Mouse (Mus musculus) gastrocnemius, adult 2 months (tissue): ENCODE results near the gene Trpv4. TPM values are rescaled to one million over a fixed set of nuclear protein-coding genes. Genes with fewer than 3 reads are reported as not detected.
A peak's percentile ranks its signal among the peaks of the same experiment; 100 is the strongest.

Experiments
- DNase-seq: peaks from one replicate; pipeline ENCODE4 v3.0.0; 2022
- H3K27ac ChIP-seq: fragments of 200-600 bp; 2 replicates; pipeline ENCODE4 v1.8.1; 2022; ENCODE audit warnings: mild to moderate bottlenecking
- H3K4me3 ChIP-seq: fragments of 200-600 bp; 2 replicates; pipeline ENCODE4 v1.8.1; 2022; ENCODE audit warnings: mild to moderate bottlenecking, moderate library complexity
- CTCF ChIP-seq: fragments of 200-600 bp; IDR thresholded peaks from 2 replicates; pipeline ENCODE4 v1.8.1; 2022; ENCODE audit warnings: antibody characterized with exemption, mild to moderate bottlenecking, moderate library complexity
- intact Hi-C: fragments of 180-260 bp; cut with DNase I; formaldehyde crosslinking; loops from one replicate; pipeline ENCODE4 v1.15.1; 2025
- total RNA-seq, 2 experiments: library from RNA; stranded (reverse); gene quantifications; 2 replicates each; pipeline ENCODE4 v1.2.3; 2021

Gene Trpv4
- total RNA-seq, 2 experiments from 2014 or later, result 1.9 to 2.0 TPM

DNA sequence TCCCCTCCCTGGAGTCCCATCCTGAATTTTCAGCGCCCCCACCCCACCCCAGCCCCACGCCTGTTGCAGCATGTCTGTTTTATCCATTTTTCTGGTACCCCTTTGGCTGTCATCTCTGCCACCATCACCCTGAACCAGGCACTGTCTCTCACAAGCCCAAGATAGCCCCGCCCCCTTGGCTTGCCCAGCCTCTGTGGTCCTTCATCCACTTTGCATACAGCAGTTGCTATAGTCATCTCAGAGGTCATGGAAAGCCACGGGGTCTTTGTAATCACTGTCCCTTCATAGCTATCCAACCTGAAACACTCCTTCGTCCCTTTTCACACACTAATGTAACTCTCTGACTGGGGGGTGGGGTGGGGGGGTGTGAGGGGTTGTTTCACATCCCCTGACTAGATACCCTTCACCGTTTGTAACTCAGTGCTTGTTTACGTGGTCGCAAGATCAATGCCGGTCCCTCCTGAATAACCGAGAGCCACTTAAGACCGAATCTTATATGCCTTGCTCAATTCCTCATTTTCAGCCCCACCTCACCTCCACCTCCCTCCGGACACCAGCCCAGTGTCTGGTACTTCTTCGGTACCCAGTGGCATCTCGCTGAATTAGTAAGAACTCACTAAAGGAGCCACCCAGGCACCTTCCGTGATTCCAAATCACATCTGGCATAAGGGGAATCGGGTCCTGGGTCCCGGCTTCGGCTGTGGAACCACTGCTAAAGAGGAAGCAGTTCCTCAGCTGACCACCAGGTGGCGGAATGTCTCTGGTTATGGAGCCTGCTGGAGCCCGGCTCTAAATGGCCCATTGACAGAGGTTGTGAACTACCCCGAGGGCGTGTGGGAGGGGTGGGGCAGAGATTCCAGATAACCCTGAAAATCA is 19.2 kb downstream of the Trpv4 start:
- TF ChIP-seq CTCF, result peak; percentile 100
- DNase-seq, result peak; percentile 90
- Histone ChIP-seq H3K4me3 (peak overlapping the region; percentile 48), H3K27ac (no peak overlapping the region)
- intact Hi-C loops, result loop anchor here (1.0 kb wide), 1 partner anchor 28 kb away; no protein-coding TSS in a partner anchor

DNA sequence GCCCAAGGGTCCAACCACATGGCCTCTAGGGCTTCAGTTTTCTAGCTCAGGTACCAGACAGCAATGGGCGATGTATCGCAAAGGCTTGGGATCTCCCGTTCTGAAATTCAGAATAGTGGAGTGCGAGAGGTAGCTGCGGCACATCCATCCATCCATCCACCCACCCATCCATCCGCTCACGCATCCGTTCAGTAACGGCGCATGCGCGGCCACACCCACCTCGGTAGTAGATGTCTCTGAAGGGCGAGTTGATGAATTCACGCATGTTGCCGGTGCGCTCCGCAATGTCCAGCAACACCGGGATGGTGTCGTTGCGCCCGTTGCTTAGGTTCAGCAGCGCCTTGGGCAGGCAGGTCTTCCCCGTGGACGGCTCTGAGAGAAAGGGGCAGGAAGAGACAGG is 22.1 kb downstream of the Trpv4 start:
- no peak for DNase-seq
- TF ChIP-seq CTCF, result no peak
- intact Hi-C loops, result no loop called here
- Histone ChIP-seq H3K4me3 (no peak overlapping the region), H3K27ac (no peak overlapping the region)

DNA sequence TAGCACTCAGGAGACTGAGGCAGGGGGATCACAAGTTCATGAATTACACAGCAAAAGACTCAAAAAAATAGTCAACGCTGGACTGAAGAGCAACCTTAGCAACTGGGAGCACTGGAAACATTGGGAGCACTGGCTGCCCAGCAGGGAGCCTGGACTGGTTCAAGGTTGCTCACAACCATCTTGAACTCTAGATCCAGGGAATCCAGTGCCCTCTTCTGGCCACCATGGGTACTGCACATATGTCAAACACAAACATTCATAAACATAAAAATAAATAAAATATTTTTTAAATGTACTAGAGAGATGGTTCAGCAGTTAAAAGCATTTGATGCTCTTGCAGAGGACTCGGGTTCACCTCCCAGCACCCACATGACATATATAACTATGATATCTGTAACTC is 26.9 kb downstream of the Trpv4 start:
- intact Hi-C loops, result no loop called here
- peak; percentile 63 for TF ChIP-seq CTCF

GRCm38 (mm10) chr5:114625590-114625989 is 32.6 kb downstream of the Trpv4 start:
- peak; percentile 68 for DNase-seq
- no peak overlapping the region for H3K27ac ChIP-seq
- H3K4me3 ChIP-seq, result no peak overlapping the region
- peak; percentile 70 for TF ChIP-seq CTCF
- intact Hi-C loops, result no loop called here

More for the DNA sequence above, 26.9 kb downstream of the Trpv4 start:
- DNase-seq, result no peak
- Histone ChIP-seq H3K27ac (no peak overlapping the region), H3K4me3 (no peak overlapping the region)

GRCm38 (mm10) chr5:114620305-114620704 is 37.9 kb downstream of the Trpv4 start:
- intact Hi-C loops, result no loop called here
- peak; percentile 67 for TF ChIP-seq CTCF

GRCm38 (mm10) chr5:114618851-114619250 is 39.4 kb downstream of the Trpv4 start:
- intact Hi-C loops, result loop anchor here (2.0 kb wide), 1 partner anchor 158 kb away; no protein-coding TSS in a partner anchor
- Histone ChIP-seq H3K27ac (no peak overlapping the region), H3K4me3 (no peak overlapping the region)
- TF ChIP-seq CTCF, result peak; percentile 86
- DNase-seq, result peak; percentile 71

More at GRCm38 (mm10) chr5:114620305-114620704, 37.9 kb downstream of the Trpv4 start:
- DNase-seq, result no peak
- H3K4me3 ChIP-seq, result no peak overlapping the region
- no peak overlapping the region for H3K27ac ChIP-seq

DNA sequence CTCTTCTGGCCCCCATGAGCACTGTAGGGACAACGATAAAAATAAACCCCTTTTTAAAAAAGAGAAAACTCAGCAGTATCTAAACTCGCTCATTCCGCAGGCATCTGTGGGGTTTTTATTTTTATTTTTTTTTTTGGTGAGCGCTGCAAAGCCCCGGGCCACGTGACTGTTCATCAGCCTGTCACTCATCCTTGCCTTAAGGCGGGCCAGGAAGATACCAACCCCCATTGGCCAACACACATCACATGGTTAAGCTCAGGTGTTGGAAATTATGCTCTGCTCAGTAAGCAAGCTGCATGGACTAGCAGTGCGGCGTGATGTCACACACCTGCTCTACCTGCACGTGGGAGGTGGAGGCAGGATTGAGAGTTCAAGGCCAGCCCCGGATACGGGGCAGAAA is 40.4 kb downstream of the Trpv4 start:
- DNase-seq, result no peak
- no peak for TF ChIP-seq CTCF
- intact Hi-C loops, result loop anchor here (2.0 kb wide), 1 partner anchor 157 kb away; no protein-coding TSS in a partner anchor
- Histone ChIP-seq H3K27ac (no peak overlapping the region), H3K4me3 (no peak overlapping the region)

DNA sequence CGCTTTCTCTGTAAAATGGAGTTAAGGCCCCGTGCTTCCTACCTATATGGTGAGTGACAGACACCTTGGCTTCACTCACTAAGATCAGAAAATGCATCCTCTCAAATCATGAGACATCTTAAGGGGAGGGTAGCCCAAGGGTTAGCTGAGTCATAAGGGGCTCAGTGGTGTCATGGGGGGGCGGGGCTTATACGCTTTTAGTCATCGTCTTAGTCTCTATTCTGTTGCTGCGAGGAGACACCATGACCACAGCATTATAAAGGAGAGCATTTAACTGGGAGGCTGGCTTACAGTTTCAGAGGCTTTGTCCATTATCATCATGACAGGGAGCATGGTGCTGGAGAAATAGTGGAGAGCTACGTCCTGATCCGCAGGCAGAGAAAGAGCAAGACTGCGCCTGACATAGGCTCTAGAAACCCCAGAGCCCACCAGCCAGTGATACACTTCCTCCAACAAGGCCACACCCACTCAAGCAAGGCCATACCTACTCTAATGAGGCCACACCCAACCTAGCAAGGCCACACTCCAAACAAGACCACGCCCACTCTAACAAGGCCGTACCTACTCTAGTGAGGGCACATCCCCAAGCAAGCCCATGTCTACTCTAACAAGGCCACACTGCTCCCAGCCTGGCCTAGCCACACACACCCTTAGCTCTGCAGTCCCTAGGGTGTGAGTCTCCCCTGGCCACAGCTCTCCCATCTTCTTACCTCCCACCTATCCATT is 41.7 kb downstream of the Trpv4 start:
- no peak overlapping the region for H3K4me3 ChIP-seq
- TF ChIP-seq CTCF, result no peak
- intact Hi-C loops, result no loop called here

GRCm38 (mm10) chr5:114614863-114615262 is 43.4 kb downstream of the Trpv4 start:
- no peak for TF ChIP-seq CTCF
- intact Hi-C loops, result no loop called here
- no peak overlapping the region for H3K4me3 ChIP-seq
- no peak for DNase-seq
- H3K27ac ChIP-seq, result no peak overlapping the region

More for the DNA sequence above, 41.7 kb downstream of the Trpv4 start:
- H3K27ac ChIP-seq, result no peak overlapping the region
- DNase-seq, result no peak

DNA sequence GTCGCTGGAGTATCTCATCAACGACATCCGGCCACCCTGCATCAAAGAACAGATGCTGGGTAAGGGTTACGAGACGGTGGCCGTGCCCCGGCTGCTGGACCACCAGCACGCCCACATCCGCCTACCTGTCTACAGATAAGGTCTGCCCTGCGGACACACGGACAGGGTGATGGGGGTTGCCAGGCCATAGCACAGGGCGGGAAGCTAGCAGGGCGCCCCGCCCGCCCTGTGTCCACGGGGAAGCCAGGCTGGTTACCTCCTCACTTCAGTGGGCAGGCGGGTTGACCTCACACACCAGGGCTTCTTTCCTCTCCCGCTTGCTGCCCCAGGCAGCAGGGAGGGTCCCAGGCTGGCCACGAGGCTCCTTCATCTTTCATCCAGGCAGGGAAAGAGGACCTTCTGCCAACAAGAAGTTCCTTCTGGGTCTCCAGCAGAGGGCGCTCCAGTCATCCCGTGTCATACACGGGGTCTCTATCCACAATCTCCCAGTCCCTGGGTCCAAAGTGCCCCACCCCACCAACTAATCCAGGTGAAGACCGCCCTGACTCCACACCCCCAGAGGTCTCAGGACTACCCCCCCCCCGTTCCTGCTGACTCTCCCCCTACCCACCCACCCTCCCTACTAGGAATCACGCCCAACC is 46.1 kb downstream of the Trpv4 start:
- H3K4me3 ChIP-seq, result no peak overlapping the region
- intact Hi-C loops, result no loop called here
- no peak for DNase-seq
- peak; percentile 62 for TF ChIP-seq CTCF
- H3K27ac ChIP-seq, result no peak overlapping the region

DNA sequence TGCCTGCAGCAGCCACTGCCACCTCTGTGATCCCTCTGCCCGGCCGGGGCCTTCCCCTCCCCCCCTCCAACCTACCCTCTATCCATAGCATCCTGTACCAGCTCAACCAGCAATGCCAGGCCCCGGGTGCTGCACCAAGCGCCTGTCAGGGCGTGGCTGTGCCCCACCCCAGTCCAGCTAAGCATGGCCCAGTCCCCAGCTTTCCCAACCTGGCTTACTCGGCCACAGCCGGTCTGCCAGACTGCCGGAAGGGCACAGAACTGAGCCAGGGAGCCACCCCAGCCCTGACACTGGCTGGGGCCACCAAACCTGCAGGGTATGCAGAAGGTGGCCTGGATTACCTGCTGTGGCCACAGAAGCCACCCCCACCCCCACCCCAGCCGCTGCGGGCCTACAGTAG is 47.0 kb downstream of the Trpv4 start:
- no peak for TF ChIP-seq CTCF
- intact Hi-C loops, result no loop called here
- no peak overlapping the region for H3K27ac ChIP-seq
- H3K4me3 ChIP-seq, result no peak overlapping the region
- DNase-seq, result no peak

- DNase-seq, result peak; percentile 77
- intact Hi-C loops, result no loop called here
- Histone ChIP-seq H3K27ac (no peak overlapping the region), H3K4me3 (no peak overlapping the region)
- TF ChIP-seq CTCF, result peak; percentile 96; the same call in 1 of the 2 replicates
These were observed 49.7 kb downstream of the Trpv4 start for GRCm38 (mm10) chr5:114608516-114608915.

DNA sequence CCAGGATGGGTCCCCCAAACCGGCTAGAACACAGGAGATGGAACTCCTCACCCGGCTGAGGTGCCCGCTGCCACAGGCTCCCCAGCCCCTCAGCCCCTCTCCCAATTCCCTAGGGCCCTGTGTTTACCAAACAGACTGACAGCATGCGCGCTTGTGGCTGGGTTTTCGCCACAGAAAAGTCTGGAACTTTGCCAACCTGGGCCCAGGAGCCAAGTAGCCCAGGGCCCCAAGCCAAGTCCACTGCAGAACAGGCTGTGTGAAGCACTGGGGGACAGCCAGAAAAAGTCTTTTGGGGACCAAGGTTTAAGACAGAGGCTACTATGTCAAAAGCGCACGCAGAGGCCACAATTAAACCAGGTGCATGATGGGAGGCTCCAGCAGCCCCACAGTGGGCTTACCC is 50.6 kb downstream of the Trpv4 start:
- H3K4me3 ChIP-seq, result no peak overlapping the region
- DNase-seq, result peak; percentile 69
- intact Hi-C loops, result no loop called here
- no peak overlapping the region for H3K27ac ChIP-seq
- TF ChIP-seq CTCF, result no peak
